Mouse (Mus musculus) MEL-GATA-1-ER (cell line): ENCODE data around the gene Meox2.
"Not testable (repeated sequence)": the region's sequence is repeated elsewhere in the genome, so short reads cannot be mapped to it uniquely, and the experiment has no call there.

Source experiments
- DNase-seq: peaks from one replicate; pipeline ENCODE4 v3.0.0-alpha.2; 2012; ENCODE audit warnings: low read depth; ENCODE audit errors: extremely low read depth

The Meox2 gene

GRCm38 (mm10) chr12:37108390-37108738 is at the start of gene Meox2:
Meox2 (plus strand) TSS chr12:37108540.
- no peak for DNase-seq

- DNase-seq = no peak
These were observed 35.7 kb upstream of the Meox2 start for GRCm38 (mm10) chr12:37072636-37073035.

GRCm38 (mm10) chr12:37077308-37077707 is 31.0 kb upstream of the Meox2 start:
- DNase-seq = no peak

- DNase-seq = not testable (repeated sequence)
These were observed 28.3 kb upstream of the Meox2 start for GRCm38 (mm10) chr12:37080005-37080404.

- no peak for DNase-seq
These were observed 1.8 kb upstream of the Meox2 start for GRCm38 (mm10) chr12:37106541-37106940.

GRCm38 (mm10) chr12:37107150-37107549 is 1.2 kb upstream of the Meox2 start:
- no peak for DNase-seq

- DNase-seq = no peak
These were observed 489 bp upstream of the Meox2 start for GRCm38 (mm10) chr12:37107713-37108389.

GRCm38 (mm10) chr12:37108819-37109473 is 606 bp downstream of the Meox2 start:
- no peak for DNase-seq

- DNase-seq = no peak
These were observed 1.2 kb downstream of the Meox2 start for GRCm38 (mm10) chr12:37109474-37110012.

- no peak for DNase-seq
These were observed 2.6 kb downstream of the Meox2 start for GRCm38 (mm10) chr12:37110977-37111376.

- DNase-seq = no peak
These were observed 10.9 kb downstream of the Meox2 start for GRCm38 (mm10) chr12:37119246-37119645.

GRCm38 (mm10) chr12:37123763-37124162 is 15.4 kb downstream of the Meox2 start:
- no peak for DNase-seq

GRCm38 (mm10) chr12:37142080-37142703 is 33.9 kb downstream of the Meox2 start:
- DNase-seq = no peak

GRCm38 (mm10) chr12:37143879-37144278 is 35.5 kb downstream of the Meox2 start:
- no peak for DNase-seq

GRCm38 (mm10) chr12:37167742-37168141 is 59.4 kb downstream of the Meox2 start:
- no peak for DNase-seq

GRCm38 (mm10) chr12:37173324-37173723 is 65.0 kb downstream of the Meox2 start:
- DNase-seq = no peak

GRCm38 (mm10) chr12:37183689-37184088 is 75.3 kb downstream of the Meox2 start:
- peak; percentile 1 for DNase-seq

GRCm38 (mm10) chr12:37188940-37189488 is 80.7 kb downstream of the Meox2 start:
- DNase-seq = no peak
